Mouse (Mus musculus): Measurements from ENCODE around the gene Cenpx. TPM values are rescaled to one million over a fixed set of nuclear protein-coding genes. Genes with fewer than 3 reads are reported as not detected.
"Not testable (repeated sequence)": the region's sequence is repeated elsewhere in the genome, so short reads cannot be mapped to it uniquely, and the experiment has no call there.

Gene Cenpx
- polyA plus RNA-seq, 1 experiment from 2014 or later, result 93.2 TPM

GRCm38 (mm10) chr11:120695641-120696040 is 17.9 kb downstream of the Cenpx start:
- Histone ChIP-seq H3K79me2 (ENCODE audit: inconsistent target) (no peaks in the 10 kb centered on the region; the same call in 1 of the 2 replicates), H3K27ac (no peak overlapping the region), H3K36me3 (ENCODE audit: inconsistent target) (peaks cover 31% of the 10 kb centered on the region; the same call in 1 of the 2 replicates), H3K4me3 (ENCODE audit: inconsistent target) (no peak overlapping the region)
- 90% methylated on average over 12 of the region's 12 CpGs for WGBS (ENCODE audit: missing documents)

- 97% methylated on average over 4 of the region's 4 CpGs for WGBS (ENCODE audit: missing documents)
- no peak overlapping the region for H3K4me3 ChIP-seq (ENCODE audit: inconsistent target)
- peaks cover 29% of the 10 kb centered on the region; the same call in 1 of the 2 replicates for H3K36me3 ChIP-seq (ENCODE audit: inconsistent target)
- no peaks in the 10 kb centered on the region; the same call in 1 of the 2 replicates for H3K79me2 ChIP-seq (ENCODE audit: inconsistent target)
- no peak overlapping the region for H3K27ac ChIP-seq
Measured at GRCm38 (mm10) chr11:120695184-120695583, 18.4 kb downstream of the Cenpx start.

- 97% methylated on average over 3 of the region's 3 CpGs for WGBS (ENCODE audit: missing documents)
- Histone ChIP-seq H3K36me3 (ENCODE audit: inconsistent target) (peaks cover 38% of the 10 kb centered on the region; the same call in 1 of the 2 replicates), H3K4me3 (ENCODE audit: inconsistent target) (no peak overlapping the region), H3K79me2 (ENCODE audit: inconsistent target) (no peaks in the 10 kb centered on the region; the same call in 1 of the 2 replicates), H3K27ac (no peak overlapping the region)
Measured at GRCm38 (mm10) chr11:120693461-120693860, 20.1 kb downstream of the Cenpx start.

- Histone ChIP-seq H3K79me2 (ENCODE audit: inconsistent target) (no peaks in the 10 kb centered on the region; the same call in 1 of the 2 replicates), H3K27ac (peak overlapping the region; percentile 16), H3K36me3 (ENCODE audit: inconsistent target) (peaks cover 40% of the 10 kb centered on the region; the same call in 1 of the 2 replicates), H3K4me3 (ENCODE audit: inconsistent target) (no peak overlapping the region)
- 77% methylated on average over 4 of the region's 4 CpGs for WGBS (ENCODE audit: missing documents)
Measured at GRCm38 (mm10) chr11:120692471-120693011, 21.0 kb downstream of the Cenpx start.

GRCm38 (mm10) chr11:120689365-120689764 is 24.2 kb downstream of the Cenpx start:
- no peak overlapping the region for H3K4me3 ChIP-seq (ENCODE audit: inconsistent target)
- H3K79me2 ChIP-seq (ENCODE audit: inconsistent target), result peaks cover 2% of the 10 kb centered on the region; the same call in 1 of the 2 replicates
- WGBS (ENCODE audit: missing documents), result 42% methylated on average over 3 of the region's 3 CpGs
- peaks cover 37% of the 10 kb centered on the region; the same call in 1 of the 2 replicates for H3K36me3 ChIP-seq (ENCODE audit: inconsistent target)
- no peak overlapping the region for H3K27ac ChIP-seq

- H3K27ac ChIP-seq, result no peak overlapping the region
- WGBS (ENCODE audit: missing documents), result 96% methylated on average over 20 of the region's 20 CpGs
- H3K4me3 ChIP-seq (ENCODE audit: inconsistent target), result no peak overlapping the region
- peaks cover 5% of the 10 kb centered on the region; the same call in 1 of the 2 replicates for H3K79me2 ChIP-seq (ENCODE audit: inconsistent target)
- H3K36me3 ChIP-seq (ENCODE audit: inconsistent target), result peaks cover 37% of the 10 kb centered on the region; the same call in 1 of the 2 replicates
Measured at GRCm38 (mm10) chr11:120686650-120687272, 26.8 kb downstream of the Cenpx start.

GRCm38 (mm10) chr11:120684660-120685059 is 28.9 kb downstream of the Cenpx start:
- H3K27ac ChIP-seq, result no peak overlapping the region
- peaks cover 5% of the 10 kb centered on the region; the same call in 1 of the 2 replicates for H3K79me2 ChIP-seq (ENCODE audit: inconsistent target)
- H3K36me3 ChIP-seq (ENCODE audit: inconsistent target), result peaks cover 57% of the 10 kb centered on the region
- no peak overlapping the region for H3K4me3 ChIP-seq (ENCODE audit: inconsistent target)
- 89% methylated on average over 2 of the region's 2 CpGs for WGBS (ENCODE audit: missing documents)

GRCm38 (mm10) chr11:120684086-120684485 is 29.5 kb downstream of the Cenpx start:
- no peak overlapping the region for H3K4me3 ChIP-seq (ENCODE audit: inconsistent target)
- H3K36me3 ChIP-seq (ENCODE audit: inconsistent target), result peaks cover 59% of the 10 kb centered on the region
- 100% methylated on average over 2 of the region's 2 CpGs for WGBS (ENCODE audit: missing documents)
- H3K79me2 ChIP-seq (ENCODE audit: inconsistent target), result peaks cover 5% of the 10 kb centered on the region; the same call in 1 of the 2 replicates
- H3K27ac ChIP-seq, result no peak overlapping the region

- H3K36me3 ChIP-seq (ENCODE audit: inconsistent target), result peaks cover 56% of the 10 kb centered on the region
- no peak overlapping the region for H3K4me3 ChIP-seq (ENCODE audit: inconsistent target)
- no peak overlapping the region for H3K27ac ChIP-seq
- WGBS (ENCODE audit: missing documents), result 90% methylated on average over 3 of the region's 3 CpGs
- peaks cover 5% of the 10 kb centered on the region; the same call in 1 of the 2 replicates for H3K79me2 ChIP-seq (ENCODE audit: inconsistent target)
Measured at GRCm38 (mm10) chr11:120683536-120683935, 30.0 kb downstream of the Cenpx start.

GRCm38 (mm10) chr11:120682683-120683082 is 30.9 kb downstream of the Cenpx start:
- Histone ChIP-seq H3K27ac (no peak overlapping the region), H3K36me3 (ENCODE audit: inconsistent target) (peaks cover 63% of the 10 kb centered on the region), H3K79me2 (ENCODE audit: inconsistent target) (peaks cover 5% of the 10 kb centered on the region; the same call in 1 of the 2 replicates), H3K4me3 (ENCODE audit: inconsistent target) (no peak overlapping the region)
- WGBS (ENCODE audit: missing documents), result 85% methylated on average over 5 of the region's 5 CpGs

- H3K4me3 ChIP-seq (ENCODE audit: inconsistent target), result no peak overlapping the region
- peaks cover 21% of the 10 kb centered on the region; the same call in 1 of the 2 replicates for H3K79me2 ChIP-seq (ENCODE audit: inconsistent target)
- 73% methylated on average over 3 of the region's 3 CpGs for WGBS (ENCODE audit: missing documents)
- H3K27ac ChIP-seq, result no peak overlapping the region
- peaks cover 46% of the 10 kb centered on the region for H3K36me3 ChIP-seq (ENCODE audit: inconsistent target)
Measured at GRCm38 (mm10) chr11:120679909-120680308, 33.6 kb downstream of the Cenpx start.

- Histone ChIP-seq H3K4me3 (ENCODE audit: inconsistent target) (no peak overlapping the region), H3K79me2 (ENCODE audit: inconsistent target) (peaks cover 32% of the 10 kb centered on the region; the same call in 1 of the 2 replicates), H3K36me3 (ENCODE audit: inconsistent target) (peaks cover 36% of the 10 kb centered on the region), H3K27ac (no peak overlapping the region)
- WGBS (ENCODE audit: missing documents), result 93% methylated on average over 4 of the region's 4 CpGs
Measured at GRCm38 (mm10) chr11:120676951-120677350, 36.6 kb downstream of the Cenpx start.

- H3K4me3 ChIP-seq (ENCODE audit: inconsistent target); H3K27ac ChIP-seq: not testable (repeated sequence)
- 100% methylated on average over 1 of the region's 5 CpGs for WGBS (ENCODE audit: missing documents)
- Histone ChIP-seq H3K79me2 (ENCODE audit: inconsistent target) (peaks cover 32% of the 10 kb centered on the region; the same call in 1 of the 2 replicates), H3K36me3 (ENCODE audit: inconsistent target) (peaks cover 29% of the 10 kb centered on the region)
Measured at GRCm38 (mm10) chr11:120675875-120676274, 37.7 kb downstream of the Cenpx start.

GRCm38 (mm10) chr11:120673594-120674122 is 39.9 kb downstream of the Cenpx start:
- H3K27ac ChIP-seq, result peak overlapping the region; percentile 88
- H3K4me3 ChIP-seq (ENCODE audit: inconsistent target), result peak overlapping the region; percentile 74
- peaks cover 32% of the 10 kb centered on the region; the same call in 1 of the 2 replicates for H3K79me2 ChIP-seq (ENCODE audit: inconsistent target)
- peaks cover 10% of the 10 kb centered on the region for H3K36me3 ChIP-seq (ENCODE audit: inconsistent target)
- WGBS (ENCODE audit: missing documents), result 24% methylated on average over 10 of the region's 12 CpGs

Measured in macrophage (primary cell).